Mouse (Mus musculus) forebrain, embryonic 12.5 days (tissue): ENCODE results near the gene Pex7. TPM values are rescaled to one million over a fixed set of nuclear protein-coding genes. Genes with fewer than 3 reads are reported as not detected.

Experiments used
- ATAC-seq: fragments of 200-750 bp; cut with Nextera tagmentation; 2 replicates; pipeline ENCODE4 v1.8.0; 2017; ENCODE audit warnings: moderate TSS enrichment; ENCODE audit not compliant: low FRiP score
- H3K27ac ChIP-seq: fragments of 300-500 bp; sonication (generic); 2 replicates; pipeline ENCODE4 v1.5.1; 2016; ENCODE audit warnings: mild to moderate bottlenecking
- H3K27me3 ChIP-seq: fragments of 300-500 bp; sonication (generic); 2 replicates; pipeline ENCODE4 v1.6.1; 2016; ENCODE audit warnings: mild to moderate bottlenecking
- H3K36me3 ChIP-seq: fragments of 300-500 bp; sonication (generic); replicated peaks from 2 replicates; pipeline ENCODE4 v1.6.1; 2016; ENCODE audit warnings: mild to moderate bottlenecking
- H3K4me1 ChIP-seq: fragments of 300-500 bp; sonication (generic); 2 replicates; pipeline ENCODE4 v1.6.1; 2016
- H3K4me2 ChIP-seq: fragments of 300-500 bp; sonication (generic); 2 replicates; pipeline ENCODE4 v1.6.1; 2016; ENCODE audit warnings: mild to moderate bottlenecking, moderate library complexity
- H3K4me3 ChIP-seq: fragments of 300-500 bp; sonication (generic); replicated peaks from 2 replicates; pipeline ENCODE4 v1.5.1; 2016; ENCODE audit warnings: mild to moderate bottlenecking
- H3K9ac ChIP-seq: fragments of 300-500 bp; sonication (generic); 2 replicates; pipeline ENCODE4 v1.6.1; 2016; ENCODE audit warnings: mild to moderate bottlenecking
- H3K9me3 ChIP-seq: fragments of 300-500 bp; sonication (generic); 2 replicates; pipeline ENCODE4 v1.6.1; 2016
- WGBS: fragments of 180-500 bp; shearing (Covaris S2); methylation state at CpG from one replicate; pipeline ENCODE4 v1.1.7; 2016; 5-methylcytosine and 5-hydroxymethylcytosine counted together
- polyA plus RNA-seq: library from polyadenylated mRNA; unstranded; fragments of >200 nt; fragmentation: Nextera tagmentation; extraction: Ambion mirVana; gene quantifications from 2 replicates; pipeline ENCODE4 v1.2.1, GENCODE M21; 2016

The Pex7 gene
- polyA plus RNA-seq, 1 experiment from 2014 or later = 26.0 TPM

DNA sequence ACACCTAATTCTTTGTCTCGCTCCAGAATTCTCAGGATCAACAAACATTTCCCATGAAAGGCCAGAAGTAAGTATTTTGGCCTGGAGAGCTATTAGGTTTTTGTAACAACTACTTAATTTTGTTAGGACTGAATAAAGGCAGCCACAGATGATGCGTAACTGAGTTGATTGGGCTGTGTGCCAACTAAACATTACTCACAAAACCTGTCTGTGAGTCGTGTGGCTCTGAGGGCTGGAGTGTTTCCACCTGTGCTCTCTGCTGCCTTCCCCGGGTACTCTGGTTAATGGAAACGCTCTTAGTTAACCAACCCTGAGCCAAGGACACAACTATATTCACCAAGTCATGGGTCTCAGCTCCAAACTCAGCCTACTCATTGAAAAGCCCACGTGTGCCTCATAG is 14.3 kb downstream of the Pex7 start:
- Histone ChIP-seq H3K9ac (no peak overlapping the region), H3K27me3 (no peaks in the 10 kb centered on the region), H3K4me3 (no peak overlapping the region), H3K9me3 (no peaks in the 10 kb centered on the region), H3K27ac (no peak overlapping the region), H3K4me2 (no peak overlapping the region), H3K36me3 (no peaks in the 10 kb centered on the region), H3K4me1 (no peaks in the 10 kb centered on the region)
- ATAC-seq = no peak
- 80% methylated on average over 6 of the region's 6 CpGs for WGBS

DNA sequence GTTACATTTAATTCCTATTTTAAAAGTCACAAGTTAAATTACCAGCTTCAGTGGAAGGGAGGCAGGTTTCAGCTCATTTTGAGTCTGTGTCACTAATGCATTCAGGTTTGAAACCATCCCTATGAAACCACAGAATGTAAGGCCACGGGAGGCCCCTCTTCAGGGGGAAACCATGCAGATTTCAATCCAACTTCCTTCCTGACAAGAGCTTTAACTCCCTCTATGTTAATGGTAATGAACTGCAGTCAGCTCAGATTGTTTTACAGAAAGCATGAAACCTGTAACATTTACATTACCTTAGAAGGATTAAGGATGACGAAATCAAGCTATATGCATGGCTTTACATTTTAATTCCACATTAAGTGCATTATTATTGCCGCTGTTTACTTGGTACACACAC is 15.8 kb downstream of the Pex7 start:
- Histone ChIP-seq H3K9me3 (no peaks in the 10 kb centered on the region), H3K4me3 (no peak overlapping the region), H3K4me1 (no peaks in the 10 kb centered on the region), H3K27me3 (no peaks in the 10 kb centered on the region), H3K36me3 (no peaks in the 10 kb centered on the region), H3K4me2 (no peak overlapping the region), H3K27ac (no peak overlapping the region), H3K9ac (no peak overlapping the region)
- 49% methylated on average over 3 of the region's 3 CpGs for WGBS
- no peak for ATAC-seq

DNA sequence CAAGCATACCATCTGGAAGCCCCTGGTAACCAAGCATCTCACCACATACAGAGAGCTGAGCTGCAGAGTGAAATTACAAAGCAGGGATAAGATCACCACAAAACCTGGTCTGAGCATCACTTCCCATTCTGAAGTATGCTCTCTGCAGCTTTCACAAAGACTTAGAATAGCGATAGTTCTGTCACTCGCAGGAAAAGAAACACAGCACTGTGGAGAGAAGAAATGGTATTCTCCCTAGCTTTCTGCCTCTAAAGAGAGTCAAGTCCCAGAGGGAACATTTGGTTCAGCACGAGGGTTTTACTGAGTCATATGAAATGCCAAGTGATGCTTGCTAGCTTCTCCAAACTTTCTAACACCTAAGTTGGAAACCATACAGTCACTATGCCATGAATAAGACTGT is 17.6 kb downstream of the Pex7 start:
- no peak for ATAC-seq

DNA sequence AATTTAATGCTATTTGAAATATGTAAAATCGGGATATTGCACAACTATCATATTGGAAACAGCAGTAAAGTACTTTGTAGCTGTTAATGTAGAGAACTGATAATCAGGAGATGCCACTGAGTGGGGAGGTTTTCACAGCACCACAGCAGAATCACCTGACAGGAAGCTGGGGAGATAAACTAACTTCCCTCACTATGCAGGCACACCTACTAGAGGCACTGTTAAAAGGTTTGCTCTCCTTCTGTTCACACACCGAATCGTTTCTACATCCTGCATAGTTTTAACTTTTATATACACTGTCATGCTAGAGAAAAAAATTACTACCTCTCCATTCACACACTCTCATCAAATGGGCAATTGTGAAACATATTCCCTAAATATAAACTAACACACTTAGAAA is 21.2 kb downstream of the Pex7 start:
- no peak overlapping the region for H3K9ac ChIP-seq
- H3K27me3 ChIP-seq = no peaks in the 10 kb centered on the region
- no peaks in the 10 kb centered on the region for H3K36me3 ChIP-seq
- no peak for ATAC-seq
- no peak overlapping the region for H3K27ac ChIP-seq
- 95% methylated on average over 3 of the region's 3 CpGs for WGBS
- H3K4me2 ChIP-seq = no peak overlapping the region
- H3K4me3 ChIP-seq = no peak overlapping the region
- H3K9me3 ChIP-seq = no peaks in the 10 kb centered on the region
- no peaks in the 10 kb centered on the region for H3K4me1 ChIP-seq

More for the DNA sequence above, 17.6 kb downstream of the Pex7 start:
- Histone ChIP-seq H3K27me3 (no peaks in the 10 kb centered on the region), H3K9ac (no peak overlapping the region), H3K9me3 (no peaks in the 10 kb centered on the region), H3K4me1 (no peaks in the 10 kb centered on the region), H3K36me3 (no peaks in the 10 kb centered on the region), H3K27ac (no peak overlapping the region), H3K4me2 (no peak overlapping the region), H3K4me3 (no peak overlapping the region)
- 88% methylated on average over 3 of the region's 3 CpGs for WGBS

DNA sequence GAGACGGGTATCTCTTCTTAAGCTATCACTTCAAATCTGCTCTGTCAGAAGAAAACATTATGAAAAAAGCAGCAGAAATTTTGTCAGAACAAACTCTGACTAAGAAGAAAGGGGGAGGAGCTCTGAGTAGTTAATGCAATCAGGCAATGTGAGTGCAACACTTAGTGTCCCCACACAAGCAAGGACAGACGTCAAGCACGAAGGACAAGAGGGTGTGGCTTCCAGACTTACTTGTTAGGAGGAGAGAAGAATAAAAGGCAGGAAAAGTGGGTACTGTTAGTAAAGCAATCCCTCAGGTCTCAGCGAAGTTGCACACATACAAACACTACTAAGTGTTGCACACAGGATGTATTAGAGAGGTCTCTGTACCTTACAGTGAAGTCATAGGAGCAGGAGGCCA is 23.1 kb downstream of the Pex7 start:
- no peak overlapping the region for H3K9ac ChIP-seq
- H3K27me3 ChIP-seq = no peaks in the 10 kb centered on the region
- no peaks in the 10 kb centered on the region for H3K9me3 ChIP-seq
- no peak for ATAC-seq
- WGBS = 76% methylated on average over 4 of the region's 4 CpGs
- H3K27ac ChIP-seq = no peak overlapping the region
- H3K36me3 ChIP-seq = no peaks in the 10 kb centered on the region
- H3K4me2 ChIP-seq = no peak overlapping the region
- H3K4me3 ChIP-seq = no peak overlapping the region
- no peaks in the 10 kb centered on the region for H3K4me1 ChIP-seq

DNA sequence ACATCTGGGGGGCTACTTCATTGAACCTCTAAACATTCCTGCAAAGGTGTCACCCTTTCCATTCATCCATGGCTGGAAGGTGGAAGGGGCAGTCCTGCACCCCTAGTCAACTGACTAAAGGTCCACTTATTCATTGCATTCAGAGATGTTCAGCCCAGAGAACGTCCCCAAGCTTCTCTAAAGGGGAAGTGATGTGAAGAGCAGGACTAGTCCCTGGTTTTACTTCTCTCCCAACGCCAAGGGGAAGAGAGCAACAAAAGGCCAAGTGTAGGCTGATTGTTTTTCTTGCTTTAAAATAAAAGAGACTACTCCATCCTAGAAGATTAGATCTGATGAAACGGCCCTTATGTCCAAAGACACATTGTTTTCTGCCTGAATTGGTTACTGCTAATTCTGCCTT is 27.1 kb downstream of the Pex7 start:
- Histone ChIP-seq H3K4me3 (no peak overlapping the region), H3K36me3 (no peaks in the 10 kb centered on the region), H3K9me3 (no peaks in the 10 kb centered on the region), H3K27me3 (no peaks in the 10 kb centered on the region), H3K4me1 (0 out of 2 replicates have a peak, but pooled peaks cover 5% of the 10 kb centered on the region), H3K9ac (no peak overlapping the region), H3K4me2 (no peak overlapping the region), H3K27ac (no peak overlapping the region)
- no peak for ATAC-seq
- 68% methylated on average over 3 of the region's 3 CpGs for WGBS

DNA sequence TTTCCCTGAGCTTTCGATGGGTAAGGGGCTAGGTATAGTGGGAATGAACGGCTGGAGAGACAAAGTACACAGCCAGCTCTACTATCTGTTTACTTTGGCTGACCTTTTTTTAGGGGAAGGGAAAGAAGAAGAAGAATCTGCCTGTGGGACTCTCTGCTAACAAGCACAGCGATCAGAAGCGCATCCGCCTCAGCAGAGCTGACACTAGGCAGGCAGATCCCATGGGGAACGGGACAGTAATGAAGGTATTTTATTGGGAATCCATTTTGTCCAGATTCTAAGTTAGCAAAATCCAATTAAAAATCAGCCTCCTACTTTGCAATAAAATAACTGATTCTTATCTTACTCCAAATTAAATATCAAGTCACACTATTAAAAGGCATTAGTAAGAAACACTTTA is 28.3 kb downstream of the Pex7 start:
- no peak for ATAC-seq

DNA sequence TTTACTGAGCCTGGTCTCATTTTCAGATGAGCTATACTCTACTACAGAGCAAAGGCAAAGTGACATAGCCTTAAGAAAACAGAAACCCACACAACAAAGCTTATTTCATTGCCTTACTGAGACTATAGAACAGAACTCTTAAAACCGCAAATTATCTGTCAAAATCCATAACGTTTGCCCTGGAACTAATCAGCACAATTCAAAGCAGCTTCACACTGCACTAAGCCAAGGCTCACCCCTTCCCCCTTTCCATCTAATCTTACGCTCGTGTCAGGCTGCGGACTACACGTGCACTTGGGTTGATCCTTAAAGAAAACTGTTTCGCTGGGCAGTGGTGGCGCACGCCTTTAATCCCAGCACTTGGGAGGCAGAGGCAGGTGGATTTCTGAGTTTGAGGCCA is 29.8 kb downstream of the Pex7 start:
- Histone ChIP-seq H3K36me3 (no peaks in the 10 kb centered on the region), H3K9me3 (no peaks in the 10 kb centered on the region), H3K27me3 (no peaks in the 10 kb centered on the region), H3K9ac (no peak overlapping the region), H3K4me2 (no peak overlapping the region), H3K27ac (no peak overlapping the region), H3K4me1 (0 out of 2 replicates have a peak, but pooled peaks cover 5% of the 10 kb centered on the region), H3K4me3 (no peak overlapping the region)
- ATAC-seq = no peak
- WGBS = 88% methylated on average over 9 of the region's 9 CpGs

More for the DNA sequence above, 28.3 kb downstream of the Pex7 start:
- H3K9me3 ChIP-seq = no peaks in the 10 kb centered on the region
- H3K4me1 ChIP-seq = 0 out of 2 replicates have a peak, but pooled peaks cover 5% of the 10 kb centered on the region
- WGBS = 84% methylated on average over 6 of the region's 6 CpGs
- H3K4me3 ChIP-seq = no peak overlapping the region
- no peak overlapping the region for H3K27ac ChIP-seq
- no peak overlapping the region for H3K4me2 ChIP-seq
- H3K36me3 ChIP-seq = no peaks in the 10 kb centered on the region
- H3K27me3 ChIP-seq = no peaks in the 10 kb centered on the region
- no peak overlapping the region for H3K9ac ChIP-seq

DNA sequence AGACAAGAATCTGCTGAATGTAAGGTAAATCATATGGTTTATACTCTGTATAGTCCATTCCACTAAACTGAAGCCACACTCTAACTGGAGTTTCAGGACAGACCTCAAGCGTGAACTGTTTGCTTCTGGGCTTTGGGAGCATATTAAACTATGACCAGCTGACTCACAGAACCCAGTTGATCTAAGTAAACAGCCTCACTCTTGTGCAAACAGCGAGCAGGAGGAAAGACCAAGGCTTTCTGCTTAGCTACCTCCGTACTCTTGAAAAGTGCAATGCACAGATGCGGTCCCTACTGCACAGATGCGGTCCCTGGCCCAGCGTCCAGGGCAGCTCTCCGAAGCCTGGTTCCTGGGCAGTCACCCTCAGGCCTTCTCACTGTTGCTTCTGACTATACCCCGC is 30.2 kb downstream of the Pex7 start:
- H3K9me3 ChIP-seq = no peaks in the 10 kb centered on the region
- 0 out of 2 replicates have a peak, but pooled peaks cover 5% of the 10 kb centered on the region for H3K4me1 ChIP-seq
- no peaks in the 10 kb centered on the region for H3K36me3 ChIP-seq
- 87% methylated on average over 8 of the region's 8 CpGs for WGBS
- no peaks in the 10 kb centered on the region for H3K27me3 ChIP-seq
- no peak overlapping the region for H3K9ac ChIP-seq
- H3K4me2 ChIP-seq = no peak overlapping the region
- ATAC-seq = no peak
- no peak overlapping the region for H3K27ac ChIP-seq
- no peak overlapping the region for H3K4me3 ChIP-seq

DNA sequence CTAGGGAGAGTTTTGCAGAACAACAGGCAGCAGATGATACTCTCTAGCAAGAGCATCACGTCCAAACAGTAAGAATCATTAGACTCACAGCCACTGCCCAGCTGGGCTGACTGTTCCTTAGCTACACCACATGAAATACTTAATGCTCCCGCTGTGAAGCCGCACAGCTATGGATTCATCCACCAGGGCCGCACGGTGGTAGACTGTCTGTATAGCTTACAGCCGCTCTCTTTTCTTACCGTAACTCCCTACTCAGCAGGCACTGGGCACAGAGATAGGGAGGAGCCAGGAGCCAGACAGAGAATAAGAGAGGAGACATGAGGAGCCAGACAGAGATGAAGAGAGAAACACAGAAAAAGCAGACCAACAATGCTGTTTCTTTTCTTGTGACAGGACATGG is 30.8 kb downstream of the Pex7 start:
- no peak overlapping the region for H3K9ac ChIP-seq
- H3K4me3 ChIP-seq = no peak overlapping the region
- H3K27ac ChIP-seq = no peak overlapping the region
- no peaks in the 10 kb centered on the region for H3K36me3 ChIP-seq
- no peaks in the 10 kb centered on the region for H3K27me3 ChIP-seq
- H3K9me3 ChIP-seq = no peaks in the 10 kb centered on the region
- 53% methylated on average over 7 of the region's 7 CpGs for WGBS
- H3K4me2 ChIP-seq = no peak overlapping the region
- ATAC-seq = 0 out of 2 replicates have a peak, but pooled peaks have one; percentile 20
- H3K4me1 ChIP-seq = 0 out of 2 replicates have a peak, but pooled peaks cover 5% of the 10 kb centered on the region

DNA sequence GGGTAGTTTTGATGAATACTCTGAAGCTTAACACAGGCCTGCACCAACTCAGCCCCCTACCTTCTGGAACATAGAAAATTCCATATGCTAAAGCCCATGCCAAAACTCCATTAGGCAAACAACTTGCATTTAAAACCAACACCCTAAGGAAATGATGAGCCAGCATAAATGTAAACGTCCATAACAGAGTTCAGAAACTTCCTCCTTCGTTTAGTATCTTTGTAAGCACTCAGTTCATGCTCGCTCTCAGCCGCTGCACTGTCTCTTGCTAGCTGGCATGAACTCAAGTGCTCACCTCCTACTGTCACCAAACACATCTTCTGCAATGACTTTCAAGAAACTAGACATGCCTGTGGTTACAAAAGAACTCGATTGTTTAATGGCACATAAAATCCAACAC is 32.1 kb downstream of the Pex7 start:
- peaks cover 5% of the 10 kb centered on the region; the same call in 1 of the 2 replicates for H3K4me1 ChIP-seq
- H3K9ac ChIP-seq = no peak overlapping the region
- H3K4me3 ChIP-seq = no peak overlapping the region
- no peak overlapping the region for H3K4me2 ChIP-seq
- H3K27me3 ChIP-seq = no peaks in the 10 kb centered on the region
- no peak overlapping the region for H3K27ac ChIP-seq
- H3K9me3 ChIP-seq = no peaks in the 10 kb centered on the region
- no peaks in the 10 kb centered on the region for H3K36me3 ChIP-seq
- ATAC-seq = no peak
- whole genome bisulfite sequencing = 90% methylated on average over 5 of the region's 5 CpGs

DNA sequence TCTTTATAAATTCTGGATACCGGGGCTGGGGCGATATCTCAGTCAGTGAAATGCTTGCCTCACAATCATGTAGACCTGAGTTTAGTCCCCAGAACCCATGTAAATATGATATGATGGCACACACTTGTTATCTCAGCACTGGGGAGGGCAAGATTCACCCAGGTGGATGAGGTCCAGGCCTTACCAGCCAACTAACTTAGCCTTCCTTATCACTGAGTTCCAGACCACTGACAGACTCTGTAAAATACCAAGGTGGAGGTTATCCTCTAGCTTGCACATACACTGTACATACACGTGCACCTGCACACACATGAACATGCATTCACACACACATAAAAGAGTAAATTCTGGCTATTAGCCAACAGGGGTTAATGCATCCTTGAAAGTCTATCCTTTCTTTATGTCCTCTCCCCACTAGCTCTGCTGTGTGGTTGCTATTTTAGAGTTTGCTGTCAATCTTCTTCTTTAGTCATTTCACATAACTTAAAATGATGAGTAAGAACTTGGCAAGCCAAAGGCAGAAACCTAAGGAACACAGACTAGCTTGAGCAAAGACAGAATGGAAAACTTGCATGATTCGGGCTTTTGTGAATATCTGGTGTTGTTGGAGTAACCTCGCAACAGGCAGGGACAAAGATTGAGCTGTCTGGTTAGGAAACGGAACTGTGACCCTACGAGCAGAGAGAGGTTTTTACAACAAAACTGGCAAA is 51.7 kb downstream of the Pex7 start:
- Histone ChIP-seq H3K4me2 (no peak overlapping the region), H3K9me3 (no peaks in the 10 kb centered on the region), H3K4me3 (no peak overlapping the region), H3K4me1 (peaks cover 10% of the 10 kb centered on the region), H3K27ac (no peak overlapping the region), H3K27me3 (peaks cover 34% of the 10 kb centered on the region), H3K9ac (no peak overlapping the region), H3K36me3 (no peaks in the 10 kb centered on the region)
- WGBS = 92% methylated on average over 7 of the region's 7 CpGs
- no peak for ATAC-seq

DNA sequence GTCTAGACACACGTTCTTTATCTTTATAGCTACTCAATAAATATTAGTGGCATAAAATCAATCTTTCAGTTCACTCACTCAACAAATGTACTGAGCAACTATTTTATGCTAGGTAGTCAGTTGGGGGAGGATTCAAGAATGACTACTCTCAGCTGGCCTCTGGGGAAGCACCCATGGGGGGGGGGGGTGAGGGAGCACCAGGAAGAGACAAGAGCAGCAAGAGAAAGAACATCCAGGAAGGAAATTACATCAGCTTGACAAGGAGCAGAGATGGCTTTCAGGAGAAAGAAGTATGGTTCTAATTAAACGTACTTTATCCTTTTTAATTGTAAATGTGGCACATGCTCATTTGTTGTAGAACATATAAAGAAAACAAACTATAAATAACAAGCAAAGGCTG is 53.9 kb downstream of the Pex7 start:
- Histone ChIP-seq H3K27me3 (peaks cover 56% of the 10 kb centered on the region), H3K36me3 (no peaks in the 10 kb centered on the region), H3K9ac (no peak overlapping the region), H3K4me1 (peaks cover 29% of the 10 kb centered on the region), H3K4me3 (no peak overlapping the region), H3K4me2 (no peak overlapping the region), H3K9me3 (no peaks in the 10 kb centered on the region), H3K27ac (no peak overlapping the region)
- no peak for ATAC-seq
- 75% methylated on average over 2 of the region's 2 CpGs for whole genome bisulfite sequencing
